Mouse (Mus musculus): ENCODE data around the gene Gdpd2.

Gdpd2 gene

DNA sequence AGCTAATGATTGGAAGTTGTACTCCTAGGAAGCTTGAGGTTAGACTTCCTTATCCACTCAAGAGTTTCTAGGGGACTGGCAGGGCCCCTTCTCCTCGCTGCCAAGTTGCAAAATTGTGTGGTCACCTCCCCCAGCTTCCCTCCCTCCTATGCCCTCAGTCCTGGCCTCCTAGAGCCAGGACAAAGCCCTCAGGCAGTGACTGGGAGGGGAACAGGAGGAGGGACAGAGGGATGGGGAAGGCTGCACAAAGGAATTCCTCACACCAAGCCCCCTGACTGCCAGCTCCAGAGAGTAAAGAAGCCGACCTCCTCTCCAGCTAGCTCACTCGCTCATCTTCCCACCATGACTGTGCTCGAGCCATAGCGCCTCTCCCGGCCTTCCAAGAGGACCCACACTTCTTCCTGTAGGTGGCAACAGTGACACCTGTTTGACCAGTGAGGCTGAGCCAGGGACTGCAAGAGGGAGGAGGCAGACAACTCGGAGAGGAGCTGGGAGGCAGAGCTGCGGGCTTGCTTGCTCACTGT is at the start of gene Gdpd2:
Gdpd2 (plus strand) TSS at position 209 of the 524 bp plus-strand sequence.
- DNase-seq (ENCODE audit: low spot score), result peak; percentile 32

DNA sequence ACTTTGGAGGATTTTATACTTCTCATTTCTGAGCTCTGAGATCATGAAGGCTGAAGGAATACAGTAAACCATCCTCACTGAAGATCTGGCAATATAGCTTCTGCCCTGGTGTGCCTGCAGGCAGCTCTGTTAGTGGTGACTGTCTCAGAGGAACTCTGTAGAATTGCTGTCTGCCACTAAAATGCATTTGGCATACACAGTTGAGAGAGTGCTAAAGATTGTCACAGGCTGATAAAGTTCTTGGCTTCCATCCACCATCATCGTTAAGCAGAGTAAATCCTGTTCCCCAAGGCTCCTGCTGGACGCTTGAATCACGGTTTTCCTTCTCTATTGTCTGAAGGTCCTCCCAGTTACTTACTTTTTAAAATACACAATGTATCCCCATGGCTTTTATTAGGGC is 43.1 kb upstream of the Gdpd2 start:
- peak; percentile 11 for DNase-seq (ENCODE audit: low spot score)

DNA sequence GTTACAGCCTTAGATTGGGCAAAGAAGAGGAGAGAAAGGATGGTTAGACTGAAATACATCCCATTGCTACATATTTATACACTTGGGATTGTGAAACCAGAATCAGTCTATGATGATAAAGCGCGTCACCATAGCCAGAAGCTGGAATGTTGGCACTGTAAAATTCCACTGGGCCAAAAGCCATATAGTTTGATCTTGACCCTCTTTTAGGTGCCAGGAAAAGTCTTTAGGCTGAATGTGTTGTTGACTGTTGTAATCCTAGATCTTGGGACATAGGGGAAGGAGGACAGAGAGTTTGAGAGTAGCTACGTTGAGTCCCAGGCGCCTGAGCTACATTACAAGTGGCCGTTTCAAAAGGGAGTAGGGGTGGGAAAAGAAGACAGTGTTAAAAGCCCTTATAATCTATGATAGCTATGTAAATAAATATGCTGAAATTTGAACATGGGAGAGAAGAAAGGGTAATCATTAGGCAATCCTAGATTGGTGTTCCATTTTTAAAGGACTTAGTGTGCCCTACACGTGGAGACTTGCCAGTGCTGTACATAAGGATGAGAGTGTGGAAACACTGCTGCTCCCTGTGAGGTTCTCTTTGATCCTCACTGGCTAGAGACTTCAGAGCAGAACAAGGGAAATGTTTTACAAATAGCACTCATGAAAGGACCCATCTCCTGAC is 42.2 kb upstream of the Gdpd2 start:
- DNase-seq (ENCODE audit: low spot score), result peak; percentile 7

DNA sequence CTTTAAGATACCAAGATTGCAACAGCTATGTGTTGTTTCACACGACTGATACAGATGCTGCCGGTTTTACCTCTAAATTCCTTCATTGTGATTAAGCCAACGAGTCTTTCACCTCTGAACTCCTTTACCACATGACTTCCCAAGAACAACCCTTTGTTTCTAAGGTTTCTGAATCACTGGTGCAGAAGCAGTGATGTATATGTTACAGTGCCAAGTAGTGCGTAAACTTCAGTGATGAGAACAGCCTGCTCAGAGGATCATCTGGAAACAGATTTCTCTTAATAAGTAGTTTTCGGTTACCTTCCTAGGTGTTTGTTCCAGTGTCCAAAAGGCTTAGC is 41.7 kb upstream of the Gdpd2 start:
- no peak for DNase-seq (ENCODE audit: low spot score)

DNA sequence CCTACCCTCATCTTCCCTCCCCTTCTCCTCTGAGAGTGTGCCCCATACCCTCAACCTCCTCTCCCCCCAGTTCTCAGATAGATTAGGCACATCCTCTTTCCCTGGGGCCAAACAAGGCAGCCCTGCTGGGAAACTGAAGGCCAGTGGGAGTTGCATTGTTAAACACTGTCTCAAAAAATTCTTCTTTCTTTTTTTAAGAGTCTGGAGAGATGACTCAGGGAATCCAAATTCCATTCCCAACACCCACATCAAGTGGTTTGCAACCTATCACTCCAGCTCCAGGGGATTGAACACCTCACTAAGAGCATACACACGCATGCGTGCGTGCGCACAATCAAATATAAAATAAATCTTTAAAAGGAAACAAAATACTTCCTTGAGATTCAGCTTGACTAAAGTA is 32.9 kb upstream of the Gdpd2 start:
- no peak for DNase-seq (ENCODE audit: low spot score)

DNA sequence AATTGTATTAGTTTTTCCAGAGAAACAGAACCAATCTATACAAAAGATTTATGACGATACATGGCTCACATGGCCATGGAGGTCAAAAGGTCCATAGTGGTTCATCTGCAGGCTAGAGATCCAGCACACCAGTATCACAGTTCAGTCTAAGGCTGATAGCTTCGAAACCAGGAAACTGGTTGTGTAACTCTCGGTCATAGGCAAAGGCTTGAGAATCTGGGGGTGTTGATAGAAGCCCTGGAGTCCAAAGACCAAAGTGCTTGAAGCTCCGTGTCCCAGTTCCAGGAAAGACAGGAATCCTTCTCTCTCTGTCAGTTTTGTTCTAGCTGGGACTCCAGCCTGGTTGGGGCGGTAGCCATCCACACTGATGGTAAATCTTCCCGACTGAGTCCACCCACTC is 21.6 kb upstream of the Gdpd2 start:
- no peak for DNase-seq (ENCODE audit: low spot score)

DNA sequence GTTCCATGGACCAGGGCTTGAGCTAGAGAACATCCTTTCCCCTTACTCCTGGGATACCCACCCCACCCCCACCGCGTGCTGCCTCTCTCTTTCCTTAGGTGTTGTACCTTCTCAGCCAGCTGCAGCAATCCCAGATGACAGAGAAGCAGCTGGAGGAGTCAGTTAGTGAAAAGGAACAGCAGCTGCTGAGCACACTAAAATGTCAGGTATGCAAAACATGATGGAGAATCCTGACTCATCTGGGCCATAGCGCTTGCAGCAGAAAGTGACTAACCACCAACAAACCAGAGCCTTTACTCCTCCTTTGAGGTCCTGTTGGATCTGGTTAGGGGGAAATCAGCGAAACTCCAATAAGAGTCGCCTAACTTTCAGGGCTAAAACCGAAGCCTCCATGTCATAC is 13.5 kb upstream of the Gdpd2 start:
- DNase-seq (ENCODE audit: low spot score), result no peak

DNA sequence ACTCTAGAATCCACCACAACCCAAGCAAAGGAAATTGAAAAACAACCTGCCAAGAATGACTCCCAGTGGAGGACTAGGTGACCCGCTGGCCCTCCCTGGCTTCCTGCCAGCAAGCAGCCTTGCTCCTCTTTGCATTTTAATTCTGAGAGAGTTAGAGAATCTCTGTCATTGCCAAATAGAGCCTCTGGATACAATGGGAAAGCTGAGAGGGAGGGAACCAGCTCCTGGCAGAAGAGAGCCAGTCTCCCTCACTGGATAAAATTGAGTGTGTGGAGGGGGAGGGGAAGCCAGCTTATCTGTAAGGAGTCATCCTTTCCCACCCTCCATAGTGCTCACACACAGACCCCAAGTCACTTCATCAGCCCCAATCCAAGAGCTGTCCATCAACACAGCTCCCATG is 726 bp upstream of the Gdpd2 start:
- no peak for DNase-seq (ENCODE audit: low spot score)

DNA sequence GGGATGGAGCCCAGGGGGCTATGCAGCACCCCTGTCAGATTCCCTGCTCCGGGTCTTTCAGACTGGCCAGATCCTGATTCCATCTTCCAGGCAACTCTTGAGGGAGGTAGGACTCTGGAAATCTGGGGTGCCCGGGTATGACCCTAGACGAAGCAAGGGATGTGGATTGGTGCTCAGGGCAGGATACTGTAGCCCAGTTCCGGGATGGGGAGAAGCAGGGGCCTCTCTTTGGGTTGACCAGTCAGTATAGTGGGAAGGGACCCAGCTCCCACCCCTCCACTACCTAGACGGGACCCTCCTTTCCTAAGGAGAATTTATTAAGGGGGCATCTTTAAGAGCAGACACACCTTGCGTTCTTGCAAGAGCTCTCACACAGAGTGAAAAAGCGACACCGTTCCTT is 593 bp downstream of the Gdpd2 start:
- DNase-seq (ENCODE audit: low spot score), result no peak

DNA sequence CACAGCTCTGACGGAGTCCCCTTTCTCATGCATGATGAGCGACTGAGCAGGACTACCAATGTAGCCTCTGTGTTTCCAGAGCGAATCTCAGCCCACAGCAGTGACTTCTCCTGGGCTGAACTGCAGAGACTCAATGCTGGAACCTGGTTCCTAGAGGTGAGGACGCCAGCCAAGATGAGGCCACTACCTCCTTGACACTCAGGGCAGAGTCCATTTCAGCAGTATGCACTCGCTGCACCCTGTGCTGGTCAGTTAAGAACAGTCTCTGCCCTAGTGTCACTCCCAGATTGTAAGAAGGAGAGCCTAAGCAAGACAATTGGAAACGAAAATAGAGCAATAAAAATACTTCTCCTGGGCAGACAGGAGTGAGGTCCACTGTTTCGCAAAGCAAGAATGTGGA is 4.7 kb downstream of the Gdpd2 start:
- no peak for DNase-seq (ENCODE audit: low spot score)

DNA sequence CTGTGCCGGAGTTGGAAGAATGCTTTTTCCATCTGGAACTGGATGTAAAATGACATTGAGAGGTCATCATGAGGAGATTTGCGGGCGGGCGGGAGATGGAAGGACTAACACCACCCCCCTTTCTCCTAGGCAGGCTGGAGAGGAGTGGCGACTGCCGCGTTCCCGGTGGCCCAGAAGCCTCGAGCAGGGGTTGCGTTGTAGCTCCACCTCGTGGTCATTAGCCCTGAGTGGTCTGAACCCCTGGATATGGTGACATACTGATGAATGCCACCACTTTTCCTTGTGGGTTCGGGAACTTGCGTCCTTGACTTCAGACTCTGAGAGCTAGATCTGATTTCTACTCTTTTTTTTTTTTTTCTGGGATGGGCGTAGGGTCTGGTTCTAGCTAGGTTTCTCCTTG is 9.2 kb downstream of the Gdpd2 start:
- DNase-seq (ENCODE audit: low spot score), result peak; percentile 67

DNA sequence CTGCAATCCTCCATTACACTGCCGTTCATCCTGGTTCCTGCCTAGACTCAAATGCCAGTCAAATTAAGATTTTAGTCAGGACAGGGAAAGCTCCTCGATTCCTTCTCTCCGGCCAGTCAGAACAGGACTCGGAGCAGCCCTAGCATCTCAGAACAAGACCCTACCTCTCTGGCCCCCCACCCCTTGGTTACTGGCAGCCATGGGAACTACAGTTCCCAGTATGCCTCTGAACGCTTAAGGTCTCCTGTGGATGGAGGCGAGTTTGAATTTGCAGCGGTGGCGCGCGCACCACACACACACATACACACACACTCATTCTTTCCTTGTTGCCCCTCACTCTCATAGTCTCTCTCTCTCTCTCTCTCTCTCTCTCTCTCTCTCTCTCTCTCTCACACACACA is 9.8 kb downstream of the Gdpd2 start:
- DNase-seq (ENCODE audit: low spot score), result no peak

DNA sequence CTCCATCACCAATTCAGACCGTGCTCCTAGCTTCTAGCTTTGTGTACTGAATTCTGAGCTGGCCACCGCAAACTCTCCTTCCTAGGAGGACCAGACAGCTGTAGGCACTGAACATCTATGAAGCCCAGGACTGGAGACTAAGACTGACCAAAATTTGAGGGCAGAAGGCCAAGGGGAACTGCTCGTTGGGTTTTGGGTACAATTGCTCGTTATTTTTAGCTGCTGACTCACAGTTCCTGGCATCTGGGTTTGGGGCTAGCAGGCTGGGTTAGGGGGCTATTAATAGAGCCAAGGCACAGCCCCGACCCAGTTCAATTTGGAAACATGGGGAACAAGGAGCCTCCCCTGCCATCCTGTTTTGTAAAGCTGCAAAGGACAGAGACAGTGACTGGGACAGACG is 11.1 kb downstream of the Gdpd2 start:
- DNase-seq (ENCODE audit: low spot score), result no peak

DNA sequence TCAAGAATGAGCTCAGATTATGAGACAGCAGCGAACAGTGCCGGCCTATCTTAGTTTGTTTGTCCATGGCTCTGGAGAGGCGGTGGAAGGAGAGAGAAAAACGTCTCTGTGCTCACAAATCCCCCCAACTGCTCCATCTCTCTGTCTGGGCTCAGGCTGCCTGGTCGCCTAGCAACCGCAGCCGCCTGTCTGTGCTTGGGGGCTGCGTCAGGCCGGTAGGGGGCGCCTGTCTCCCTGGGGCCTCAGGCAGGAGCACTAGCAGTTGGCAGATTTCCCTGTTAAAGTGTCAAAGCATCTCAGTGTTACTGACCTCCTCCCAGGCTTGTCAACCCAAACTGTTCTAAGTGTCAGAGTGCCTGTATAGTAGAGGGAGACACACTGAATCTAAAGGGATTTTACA is 12.3 kb downstream of the Gdpd2 start:
- peak; percentile 35 for DNase-seq (ENCODE audit: low spot score)

DNA sequence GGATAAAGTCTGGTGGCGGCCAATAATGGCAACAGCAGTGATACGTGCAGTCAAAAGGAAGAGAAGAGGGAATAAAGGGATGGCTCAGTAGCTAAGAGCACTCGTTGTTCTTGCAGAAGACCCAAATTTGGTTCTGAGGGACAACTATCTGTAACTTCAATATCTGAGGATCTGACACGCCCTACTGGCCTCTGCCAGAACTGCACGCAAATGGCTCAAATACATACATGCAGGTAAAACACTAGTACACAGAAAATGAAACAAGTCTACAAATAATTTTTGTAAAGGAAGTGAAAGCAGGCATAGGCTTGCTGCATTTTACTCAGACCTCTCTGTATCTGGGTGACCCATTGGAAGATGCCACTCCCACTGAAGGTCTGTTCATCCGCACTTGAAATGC is 36.2 kb downstream of the Gdpd2 start:
- no peak for DNase-seq (ENCODE audit: low spot score)

DNA sequence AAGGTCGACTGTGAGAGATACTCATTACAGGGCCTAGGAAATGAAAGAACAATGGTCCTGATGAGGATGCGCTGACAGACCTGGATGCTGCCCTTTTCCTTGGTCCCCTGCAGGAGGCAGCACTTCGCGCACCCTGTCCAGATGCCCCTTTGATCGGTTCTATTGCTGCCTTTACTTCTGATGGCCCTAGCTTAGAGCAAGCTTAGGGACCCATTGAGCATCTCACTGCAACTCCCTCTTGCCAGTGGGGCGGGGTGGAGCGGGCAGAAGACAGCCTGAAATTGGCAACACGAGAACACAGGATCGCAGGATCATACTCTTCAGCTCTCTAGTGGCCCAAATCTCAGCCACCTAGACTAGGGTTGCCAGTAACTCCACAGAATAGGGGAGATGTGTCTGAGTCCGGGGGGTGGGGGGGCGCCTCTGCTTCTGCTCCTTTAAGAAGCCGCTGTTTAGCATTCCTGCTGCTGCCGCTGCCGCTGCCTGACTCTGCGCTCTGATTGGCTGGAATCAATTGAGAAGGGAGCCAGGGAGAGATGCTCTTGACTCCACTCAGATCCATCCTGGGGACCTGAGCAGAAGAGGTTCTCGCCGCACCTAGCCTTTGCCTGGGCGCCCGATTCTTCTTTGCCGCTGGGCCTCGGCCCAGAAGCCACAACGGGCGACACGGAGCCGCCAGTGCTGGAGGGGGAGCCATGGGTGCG is 37.7 kb downstream of the Gdpd2 start, which contains the start of gene Dlg3:
Dlg3 (plus strand) TSS at position 542 of the 704 bp plus-strand sequence.
- no peak for DNase-seq (ENCODE audit: low spot score)

DNA sequence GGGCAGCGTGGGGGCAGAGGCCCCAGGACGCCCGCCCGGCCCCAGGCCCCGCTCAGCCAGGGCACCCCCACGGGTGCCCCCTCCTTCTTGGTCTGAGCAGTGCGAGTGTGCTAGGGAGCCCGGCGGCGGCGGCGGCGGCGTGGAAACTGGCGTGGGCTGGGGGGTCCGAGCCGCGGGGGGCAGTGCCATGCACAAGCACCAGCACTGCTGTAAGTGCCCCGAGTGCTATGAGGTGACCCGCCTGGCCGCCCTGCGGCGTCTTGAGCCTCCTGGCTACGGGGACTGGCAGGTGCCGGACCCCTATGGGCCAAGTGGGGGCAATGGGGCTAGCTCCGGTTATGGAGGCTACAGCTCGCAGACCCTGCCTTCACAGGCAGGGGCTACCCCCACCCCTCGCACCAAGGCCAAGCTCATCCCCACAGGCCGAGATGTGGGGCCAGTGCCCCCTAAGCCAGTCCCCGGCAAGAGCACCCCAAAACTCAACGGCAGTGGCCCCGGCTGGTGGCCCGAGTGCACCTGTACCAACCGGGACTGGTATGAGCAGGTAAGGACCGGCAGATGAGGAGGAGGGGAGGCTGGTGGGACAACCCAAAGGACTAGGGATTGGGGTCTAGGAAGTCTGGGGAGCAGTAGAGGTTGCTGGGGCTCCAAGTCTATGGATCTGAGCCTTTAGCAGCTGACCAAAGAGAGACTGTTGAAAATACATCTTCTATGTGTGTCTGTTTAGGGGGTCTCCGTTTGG is 38.4 kb downstream of the Gdpd2 start:
- no peak for DNase-seq (ENCODE audit: low spot score)

DNA sequence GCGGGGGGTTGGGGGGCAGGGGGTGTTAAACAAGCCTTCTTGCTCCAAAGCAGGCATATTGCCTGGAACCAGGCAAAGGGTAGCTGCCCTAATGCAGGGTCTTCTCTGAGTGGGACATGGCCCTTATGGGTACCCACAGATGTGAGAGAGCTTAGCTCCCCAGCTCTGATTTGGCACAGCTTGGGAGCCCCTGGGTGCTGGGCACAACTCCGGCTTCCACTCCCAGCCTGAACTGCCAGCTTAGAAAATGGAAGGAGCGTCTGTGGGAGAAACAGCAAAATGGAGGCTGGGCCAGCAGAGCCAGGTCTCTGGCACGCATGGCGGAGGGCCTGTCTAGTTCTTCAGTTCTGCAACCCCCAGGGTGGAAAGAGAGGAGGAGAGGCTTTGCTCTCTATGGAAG is 39.6 kb downstream of the Gdpd2 start:
- no peak for DNase-seq (ENCODE audit: low spot score)

DNA sequence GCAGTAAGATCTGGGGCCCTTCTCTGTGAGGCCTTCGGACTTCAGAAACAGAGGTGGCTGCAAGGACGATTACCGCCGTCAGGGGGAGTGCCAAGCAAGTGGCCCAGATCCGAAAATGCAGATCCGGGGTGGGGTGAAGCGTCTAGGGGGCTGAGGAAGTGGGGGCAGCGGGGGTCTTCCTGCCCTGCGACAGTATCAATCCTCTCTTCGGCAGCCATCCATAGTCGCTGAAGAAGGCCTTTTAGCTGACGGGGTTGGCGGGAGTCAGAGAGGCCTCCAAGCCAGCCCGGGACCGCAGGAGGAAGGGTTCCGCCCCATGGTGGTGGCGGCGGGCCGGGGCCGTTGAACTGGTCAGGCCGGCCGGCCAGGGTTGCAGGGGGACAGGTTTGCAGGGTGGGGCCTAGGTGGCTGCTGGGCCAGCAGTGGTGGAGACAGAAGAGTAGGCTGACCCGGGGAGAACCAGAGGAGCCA is 44.7 kb downstream of the Gdpd2 start:
- DNase-seq (ENCODE audit: low spot score), result peak; percentile 74

DNA sequence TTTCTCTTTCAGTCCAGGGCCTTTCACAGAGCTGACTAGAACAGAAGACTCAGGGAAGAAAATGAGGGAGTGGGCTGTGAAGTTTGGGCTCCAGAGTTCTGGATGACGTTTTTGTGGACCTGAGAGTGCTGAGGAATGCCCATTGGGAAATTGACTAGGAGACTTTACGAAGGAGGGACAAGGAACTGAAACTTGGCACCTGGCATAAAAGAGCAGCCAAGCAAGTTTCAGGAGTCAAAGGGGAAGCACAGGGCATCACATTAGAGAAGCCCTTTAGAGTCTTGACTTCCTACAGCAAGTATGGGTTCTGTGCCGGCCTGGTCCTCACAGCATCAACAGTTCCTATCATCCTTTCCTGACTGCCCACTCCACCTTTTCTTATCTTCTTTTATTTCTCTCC is 45.7 kb downstream of the Gdpd2 start:
- DNase-seq (ENCODE audit: low spot score), result no peak

DNA sequence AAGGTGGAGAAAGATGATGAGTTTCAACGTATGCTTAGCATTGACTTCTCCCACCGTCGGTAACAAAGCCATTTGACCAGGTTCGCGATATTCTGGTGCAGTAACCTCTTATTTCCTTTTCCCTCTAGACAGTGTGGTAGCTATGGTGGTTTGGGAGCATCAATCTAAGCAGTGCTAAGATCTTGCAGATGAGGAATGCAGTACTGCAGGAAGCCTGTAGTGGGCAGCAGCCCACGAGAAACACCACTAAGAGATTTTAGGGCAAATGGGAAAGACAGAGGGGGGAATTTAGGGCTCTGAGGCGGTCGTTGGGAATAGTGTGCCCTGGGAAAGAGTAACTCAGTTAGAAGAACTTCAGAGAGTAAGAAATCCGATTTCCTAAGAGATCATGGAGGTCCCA is 46.8 kb downstream of the Gdpd2 start:
- DNase-seq (ENCODE audit: low spot score), result peak; percentile 50

DNA sequence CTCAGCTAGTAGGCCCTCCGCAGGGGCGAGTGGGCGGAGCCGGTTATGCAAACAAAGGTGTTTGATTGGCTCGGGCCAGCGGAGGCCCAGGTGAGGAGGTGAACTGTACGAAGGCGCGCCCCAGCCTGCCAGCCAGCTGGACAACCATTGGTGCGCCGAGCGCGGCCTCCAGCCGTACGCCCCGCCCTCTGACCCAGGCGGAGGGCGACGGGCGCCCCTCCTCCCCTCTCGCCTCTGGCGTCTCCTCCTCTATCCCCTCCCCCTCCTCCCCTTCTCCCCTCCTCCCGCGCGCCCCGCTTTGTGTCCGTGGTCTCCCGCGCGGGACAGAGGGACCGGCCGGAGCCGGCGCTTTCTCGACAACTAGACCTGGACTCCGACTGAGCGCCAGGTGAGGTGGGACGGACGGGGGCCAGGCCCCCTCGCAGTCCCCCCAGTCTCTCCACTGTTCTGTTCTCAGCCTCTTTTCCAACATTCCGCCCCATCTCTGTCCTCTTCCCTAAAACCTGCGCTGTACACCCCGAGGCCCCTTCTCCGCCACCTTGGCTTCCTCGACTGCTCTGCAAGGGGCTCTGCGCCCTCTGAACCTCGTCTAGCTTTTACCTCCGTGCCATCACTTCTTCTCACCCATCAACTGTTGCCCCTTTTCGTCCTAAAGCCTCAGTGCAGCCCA is 47.4 kb downstream of the Gdpd2 start:
- DNase-seq (ENCODE audit: low spot score), result peak; percentile 82
